Mouse (Mus musculus): ENCODE measurements at regions not wholly inside any gene's neighbourhood (a gene's known extent, or its start where the extent isn't known, plus 50 kb on each side); places are given as distances from the start of the nearest gene placed in this dataset.

DNA sequence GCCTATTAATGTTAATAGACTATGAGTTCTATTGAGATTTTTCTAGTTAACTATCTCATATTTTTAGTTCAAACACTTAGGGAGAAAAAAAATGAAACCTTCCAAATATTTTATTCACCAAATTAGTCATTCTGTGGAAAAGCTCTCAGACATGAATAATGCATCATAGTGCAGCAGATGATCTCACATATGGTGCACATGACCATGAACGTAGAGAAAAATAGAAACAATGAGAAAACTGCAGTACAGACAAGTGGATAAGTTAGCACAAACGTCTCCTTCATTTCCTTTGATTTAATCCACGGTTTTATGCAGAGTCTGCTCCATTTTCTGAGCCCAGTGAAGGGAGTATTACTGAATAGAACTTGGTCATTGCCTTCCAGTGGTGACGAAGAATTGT lies 260.5 kb upstream of the Kcnj16 start:
- intact Hi-C loops (cut with DNase I) = no loop called here
- DNase-seq = no peak

GRCm38 (mm10) chr11:110715300-110715699 lies 252.5 kb upstream of the Kcnj16 start:
- no peak for DNase-seq
- intact Hi-C loops (cut with DNase I) = no loop called here

GRCm38 (mm10) chr11:110716369-110716768 lies 251.5 kb upstream of the Kcnj16 start:
- intact Hi-C loops (cut with DNase I) = no loop called here

GRCm38 (mm10) chr11:110722701-110723100 lies 245.1 kb upstream of the Kcnj16 start:
- DNase-seq = no peak
- intact Hi-C loops (cut with DNase I) = no loop called here

More at GRCm38 (mm10) chr11:110716369-110716768, 251.5 kb upstream of the Kcnj16 start:
- DNase-seq = no peak

- intact Hi-C loops (cut with DNase I) = no loop called here
- no peak for DNase-seq
Observed at GRCm38 (mm10) chr11:110723971-110724370, 243.9 kb upstream of the Kcnj16 start.

GRCm38 (mm10) chr11:110727357-110727961 lies 240.4 kb upstream of the Kcnj16 start:
- intact Hi-C loops (cut with DNase I) = no loop called here
- no peak for DNase-seq

DNA sequence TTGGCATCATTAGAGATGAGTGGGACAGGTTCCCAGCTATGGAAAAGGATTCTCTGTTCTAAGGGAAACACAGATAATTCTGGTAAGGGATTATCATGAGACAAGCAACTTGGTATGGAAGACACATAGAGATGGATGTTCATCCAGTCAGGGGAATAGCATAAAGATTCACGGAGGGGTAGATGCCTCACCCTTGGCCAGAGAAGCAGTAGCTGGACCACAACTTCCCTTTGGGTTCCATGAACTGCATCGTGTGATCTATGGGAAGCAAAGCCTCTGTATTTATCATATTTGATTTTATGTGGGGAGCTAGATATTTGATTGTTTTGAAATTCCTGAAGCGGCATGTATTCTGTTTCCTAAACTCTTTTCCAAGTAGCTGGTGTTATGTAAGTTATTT lies 236.3 kb upstream of the Kcnj16 start:
- DNase-seq = no peak
- intact Hi-C loops (cut with DNase I) = no loop called here

DNA sequence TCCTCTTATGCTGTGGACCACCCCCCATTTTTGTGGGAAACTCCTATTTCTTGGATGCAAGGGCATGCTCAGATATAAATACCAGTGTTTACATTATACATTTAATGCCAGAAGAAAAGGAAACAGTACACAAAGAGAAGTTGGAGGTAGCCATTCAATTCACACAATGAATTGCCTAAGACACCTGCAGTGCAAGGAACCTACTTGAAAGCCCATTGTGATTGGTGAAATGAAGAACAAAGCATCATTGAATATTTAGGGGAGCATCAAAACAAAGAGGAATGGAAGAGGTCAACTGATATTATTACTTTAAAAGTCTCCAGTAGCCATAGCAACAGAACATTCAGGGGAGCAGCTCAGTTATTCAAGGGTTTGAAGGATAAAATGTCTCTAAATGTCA lies 193.7 kb upstream of the Kcnj16 start:
- intact Hi-C loops (cut with DNase I) = no loop called here
- no peak for DNase-seq

GRCm38 (mm10) chr11:110781492-110782276 lies 186.1 kb upstream of the Kcnj16 start:
- intact Hi-C loops (cut with DNase I) = no loop called here
- DNase-seq = peak in 1 of 2 experiments; percentile 2

DNA sequence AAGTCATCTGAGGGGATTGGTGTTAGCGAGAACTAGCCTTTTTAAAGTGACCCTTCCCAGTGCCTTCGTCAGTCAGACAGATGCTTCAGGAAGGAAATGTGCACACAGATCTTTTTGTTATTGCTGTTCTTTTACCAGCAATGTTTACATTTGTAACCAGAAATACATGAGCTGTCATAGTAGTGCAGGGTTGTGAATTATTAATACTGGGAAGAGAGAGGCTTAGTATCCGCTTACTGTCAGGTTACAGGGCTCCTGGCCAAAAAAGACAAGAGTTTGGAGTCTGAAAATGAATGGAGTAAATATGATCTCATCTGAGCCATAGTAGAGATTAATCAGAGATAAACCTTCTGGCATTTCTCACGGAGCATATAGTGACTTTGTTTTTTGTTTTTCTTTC lies 178.3 kb upstream of the Kcnj16 start:
- DNase-seq = no peak
- intact Hi-C loops (cut with DNase I) = no loop called here

- intact Hi-C loops (cut with DNase I) = no loop called here
- DNase-seq = no peak
Observed at GRCm38 (mm10) chr11:110799887-110800578, 167.8 kb upstream of the Kcnj16 start.

DNA sequence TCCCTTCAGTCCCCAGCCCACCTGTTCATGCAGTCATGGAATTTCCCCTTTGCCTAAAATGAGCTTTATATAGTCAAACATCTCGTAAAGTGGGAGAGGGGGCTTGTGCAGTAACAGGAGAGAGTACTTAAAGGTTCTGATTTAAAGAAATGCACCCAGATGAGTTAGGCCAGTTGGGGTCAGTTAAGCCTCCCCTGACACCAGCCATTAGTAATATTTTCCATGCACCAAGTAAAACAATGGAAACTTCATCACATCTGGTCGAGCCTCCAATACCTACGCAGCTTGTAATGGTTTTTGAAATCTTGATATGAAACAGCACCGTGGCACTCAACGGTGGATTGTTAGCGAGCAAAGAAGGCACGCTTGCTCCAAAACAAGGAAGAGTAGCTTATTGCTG lies 165.8 kb upstream of the Kcnj16 start:
- intact Hi-C loops (cut with DNase I) = no loop called here
- DNase-seq = no peak

- intact Hi-C loops (cut with DNase I) = no loop called here
- no peak for DNase-seq
Observed at GRCm38 (mm10) chr11:110804079-110804478, 163.8 kb upstream of the Kcnj16 start.

DNA sequence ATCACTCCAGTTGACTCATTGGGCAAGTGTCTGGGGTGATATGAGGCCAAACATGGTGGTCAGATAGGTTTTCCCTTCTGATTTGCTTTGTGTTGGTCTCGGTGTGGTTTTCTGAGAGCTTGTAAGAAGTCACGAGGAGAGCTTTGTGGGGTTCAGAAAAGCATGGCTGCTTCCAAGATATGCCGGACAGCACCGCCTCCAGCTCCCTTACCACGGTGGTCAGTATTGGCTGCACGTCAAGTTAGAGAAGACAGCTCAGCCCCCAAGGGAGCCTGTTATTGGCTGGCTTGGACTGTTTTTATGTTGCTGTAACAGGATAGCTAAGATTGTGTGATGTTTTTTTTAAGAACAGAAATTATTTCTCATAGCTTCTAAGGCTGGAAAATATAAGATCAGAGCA lies 154.7 kb upstream of the Kcnj16 start:
- DNase-seq = peak in 1 of 2 experiments; percentile 8
- intact Hi-C loops (cut with DNase I) = no loop called here

DNA sequence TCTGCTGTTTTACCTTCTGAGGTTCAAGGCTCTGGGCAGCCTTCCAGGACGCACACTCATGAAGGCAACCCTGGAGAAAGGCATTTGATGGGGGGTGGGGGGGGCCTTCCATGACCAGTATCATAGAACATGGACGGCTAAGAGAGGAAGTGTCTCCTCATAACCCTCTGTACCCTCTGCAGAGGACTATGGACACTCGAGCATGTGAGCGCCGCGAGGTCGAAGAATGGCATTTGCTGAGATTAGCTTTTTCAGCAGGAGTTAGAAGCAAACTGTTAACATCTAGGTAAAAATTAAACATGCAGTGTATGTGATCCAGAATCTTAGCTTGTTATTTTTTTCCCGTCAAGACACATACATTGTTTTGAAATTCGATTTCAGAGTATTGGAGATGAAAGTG lies 153.1 kb upstream of the Kcnj16 start:
- intact Hi-C loops (cut with DNase I) = no loop called here
- DNase-seq = no peak

- intact Hi-C loops (cut with DNase I) = no loop called here
- peak in 1 of 2 experiments; percentile 18 for DNase-seq
Observed at GRCm38 (mm10) chr11:110815206-110815605, 152.6 kb upstream of the Kcnj16 start.

GRCm38 (mm10) chr11:110828584-110828983 lies 139.2 kb upstream of the Kcnj16 start:
- DNase-seq = no peak
- intact Hi-C loops (cut with DNase I) = no loop called here

DNA sequence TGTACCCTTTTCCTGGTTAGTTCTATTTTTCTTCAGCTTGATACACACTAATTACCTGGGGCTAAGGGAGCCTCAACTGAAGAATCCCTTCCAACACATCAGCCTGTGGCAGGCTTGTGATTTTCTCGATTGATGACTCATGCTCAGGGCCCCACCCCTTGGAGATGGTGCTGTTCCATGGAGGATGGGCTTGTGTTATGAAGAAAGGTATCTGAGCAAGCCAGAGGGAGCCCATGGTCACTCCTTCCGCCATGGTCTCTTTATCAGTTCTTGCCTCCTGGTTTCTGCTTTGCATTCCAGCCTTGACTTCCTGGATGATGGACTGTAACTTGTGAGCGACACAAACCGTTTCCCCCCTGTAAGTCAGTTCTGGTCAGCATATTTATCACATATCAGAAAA lies 131.1 kb upstream of the Kcnj16 start:
- DNase-seq = no peak
- intact Hi-C loops (cut with DNase I) = no loop called here

GRCm38 (mm10) chr11:110839316-110839715 lies 128.5 kb upstream of the Kcnj16 start:
- intact Hi-C loops (cut with DNase I) = no loop called here
- DNase-seq = no peak

DNA sequence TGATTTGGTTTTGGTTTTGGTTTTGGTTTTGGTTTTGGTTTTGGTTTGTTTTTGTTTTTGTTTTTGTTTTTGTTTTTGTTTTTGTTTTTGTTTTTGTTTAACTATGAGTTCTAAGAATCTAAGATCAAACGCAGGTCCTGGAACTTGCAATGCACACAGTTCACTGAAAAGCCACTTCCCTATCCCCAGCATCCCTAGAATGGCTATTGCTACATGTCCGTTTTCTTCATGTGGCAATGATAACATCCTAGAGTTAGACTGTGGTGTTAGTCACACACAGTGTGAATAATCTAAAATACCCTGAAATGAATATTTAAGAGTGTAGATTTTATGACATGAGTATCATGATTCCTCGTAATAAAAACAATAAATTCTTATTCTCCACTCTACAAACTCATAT lies 99.5 kb upstream of the Kcnj16 start:
- intact Hi-C loops (cut with DNase I) = no loop called here

DNA sequence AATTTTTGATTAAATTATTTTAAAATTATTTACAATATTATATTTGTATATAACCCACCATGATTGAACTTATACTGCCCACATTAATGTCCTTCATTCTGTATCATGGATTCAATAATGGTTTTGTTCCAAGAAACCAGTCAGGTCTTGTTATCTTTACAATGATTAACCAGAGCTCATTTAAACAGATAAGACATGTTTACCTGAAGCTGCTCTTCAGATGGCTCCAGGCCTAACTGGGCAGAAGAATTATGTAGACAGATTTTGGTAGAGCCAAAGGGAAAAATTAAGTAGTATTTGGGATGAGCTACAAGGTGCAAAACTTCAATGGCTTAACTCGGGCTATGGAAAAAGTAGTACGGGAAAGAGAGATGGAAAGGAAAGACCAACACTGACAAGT lies 97.7 kb upstream of the Kcnj16 start:
- intact Hi-C loops (cut with DNase I) = no loop called here
- no peak for DNase-seq

More for the DNA sequence above, 99.5 kb upstream of the Kcnj16 start:
- no peak for DNase-seq

DNA sequence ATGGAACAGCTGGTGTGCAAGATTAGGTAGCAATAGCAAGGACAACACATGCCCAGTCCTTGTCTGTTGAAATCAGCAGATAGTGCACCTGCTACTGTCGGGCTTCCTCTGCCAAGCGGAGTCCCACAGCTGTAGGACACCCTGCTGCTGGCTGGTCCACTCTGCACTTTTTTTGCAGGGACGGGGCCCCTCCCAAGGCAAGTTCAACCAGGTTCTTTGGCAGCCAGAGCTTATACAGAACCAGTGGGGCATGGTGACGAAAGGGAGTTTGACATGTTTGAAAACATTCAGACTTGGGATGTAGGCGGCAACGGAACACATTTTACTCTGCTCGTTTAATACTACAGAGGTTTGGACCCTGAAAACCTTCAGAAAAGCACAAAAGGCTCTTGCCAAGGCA lies 93.2 kb upstream of the Kcnj16 start:
- DNase-seq = no peak
- intact Hi-C loops (cut with DNase I) = no loop called here
